Mouse (Mus musculus) olfactory bulb, adult 2 months (tissue): Measurements from ENCODE around the gene Dab2ip. TPM values are rescaled to one million over a fixed set of nuclear protein-coding genes. Genes with fewer than 3 reads are reported as not detected.

ENCODE experiments used
- H3K27ac ChIP-seq: fragments of 200-500 bp; 2 replicates; pipeline ENCODE4 v1.5.1; 2012; ENCODE audit warnings: low read depth, low read length; ENCODE audit not compliant: insufficient read depth
- H3K4me1 ChIP-seq: fragments of 200-500 bp; 2 replicates; pipeline ENCODE4 v1.6.1; 2012; ENCODE audit warnings: low read length; ENCODE audit not compliant: control insufficient read depth, insufficient read depth
- H3K4me3 ChIP-seq: fragments of 200-500 bp; 2 replicates; pipeline ENCODE4 v1.5.1; 2012; ENCODE audit warnings: mild to moderate bottlenecking, low read depth, low read length, moderate library complexity; ENCODE audit not compliant: insufficient read depth
- CTCF ChIP-seq: fragments of 200-500 bp; IDR thresholded peaks from 2 replicates; pipeline ENCODE4 v1.5.1; 2012; ENCODE audit warnings: low read depth, mild to moderate bottlenecking, low read length, moderate library complexity; ENCODE audit not compliant: insufficient read depth
- POLR2A ChIP-seq: fragments of 200-500 bp; IDR thresholded peaks from 2 replicates; pipeline ENCODE4 v1.6.1; 2012; ENCODE audit warnings: mild to moderate bottlenecking, low read depth, low read length, moderate library complexity; ENCODE audit not compliant: insufficient read depth
- WGBS: fragments of 180-500 bp; shearing (Covaris S2); methylation state at CpG from one replicate; pipeline ENCODE4 v1.1.7; 2018; 5-methylcytosine and 5-hydroxymethylcytosine counted together
- polyA plus RNA-seq: library from polyadenylated mRNA; stranded (reverse); fragments of >200 nt; gene quantifications from 2 replicates; pipeline ENCODE4 v1.2.4, GENCODE M21; 2012; ENCODE audit warnings: low replicate concordance; ENCODE audit not compliant: missing spikeins, insufficient read depth, insufficient read length

Gene Dab2ip
- polyA plus RNA-seq, 1 experiment = not detected

DNA sequence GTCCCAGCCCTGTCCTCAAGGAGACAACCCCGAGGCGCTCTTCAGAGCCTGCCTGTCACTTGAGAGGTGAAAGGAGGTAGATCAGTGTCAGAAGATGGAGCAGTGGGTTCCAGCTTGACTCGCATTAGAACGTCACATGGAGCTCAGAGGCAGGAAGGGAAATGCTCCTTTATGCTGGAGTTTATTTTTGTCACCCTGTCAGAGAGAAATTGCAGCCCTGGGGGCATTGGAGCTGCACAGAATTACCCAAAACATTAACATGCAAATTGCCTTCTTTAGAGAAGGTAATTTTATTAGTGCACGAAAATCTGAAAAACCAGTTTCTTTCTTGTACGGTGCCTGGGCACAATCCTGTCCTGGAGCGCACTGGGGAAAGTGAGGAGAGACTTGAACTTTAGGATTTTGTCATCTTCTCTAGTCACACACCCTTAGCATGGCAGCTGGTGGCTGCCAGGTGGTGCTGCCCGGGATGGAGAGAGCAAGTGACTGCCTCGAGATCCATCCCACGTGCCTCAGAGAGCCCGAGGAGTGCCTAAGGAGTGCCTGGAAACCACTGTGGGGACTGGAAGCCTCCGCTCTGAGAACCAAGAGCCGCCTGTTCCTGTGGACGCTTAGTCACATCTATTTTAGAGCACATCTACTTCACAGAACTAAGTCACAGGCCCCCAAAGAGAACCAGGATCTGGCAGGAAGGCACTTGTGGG is 209.9 kb downstream of the Dab2ip start:
- TF ChIP-seq CTCF (no peak), POLR2A (no peak)
- WGBS = 34% methylated on average over 14 of the region's 14 CpGs
- Histone ChIP-seq H3K4me3 (no peak overlapping the region), H3K4me1 (peaks cover 22% of the 10 kb centered on the region), H3K27ac (no peak overlapping the region)

- WGBS = 41% methylated on average over 4 of the region's 4 CpGs
- Histone ChIP-seq H3K27ac (no peak overlapping the region), H3K4me1 (peaks cover 22% of the 10 kb centered on the region), H3K4me3 (no peak overlapping the region)
- no peak for TF ChIP-seq CTCF
Observed at GRCm38 (mm10) chr2:35768538-35769238, 210.6 kb downstream of the Dab2ip start.

GRCm38 (mm10) chr2:35769398-35769797 is 211.3 kb downstream of the Dab2ip start:
- H3K4me3 ChIP-seq = no peak overlapping the region
- H3K4me1 ChIP-seq = peaks cover 22% of the 10 kb centered on the region
- H3K27ac ChIP-seq = no peak overlapping the region
- WGBS = 96% methylated on average over 12 of the region's 12 CpGs
- TF ChIP-seq CTCF = no peak

- 69% methylated on average over 2 of the region's 2 CpGs for WGBS
- no peak overlapping the region for H3K27ac ChIP-seq
- TF ChIP-seq CTCF (no peak), POLR2A (no peak)
- peaks cover 22% of the 10 kb centered on the region for H3K4me1 ChIP-seq
- H3K4me3 ChIP-seq = no peak overlapping the region
Observed at GRCm38 (mm10) chr2:35770541-35770940, 212.5 kb downstream of the Dab2ip start.

- TF ChIP-seq POLR2A = no peak
- TF ChIP-seq CTCF = no peak
- no peak overlapping the region for H3K4me3 ChIP-seq
- WGBS = 61% methylated on average over 5 of the region's 5 CpGs
- H3K4me1 ChIP-seq = no peaks in the 10 kb centered on the region; the same call in 1 of the 2 replicates
- H3K27ac ChIP-seq = no peak overlapping the region
Observed at GRCm38 (mm10) chr2:35775651-35776055, 217.6 kb downstream of the Dab2ip start.

DNA sequence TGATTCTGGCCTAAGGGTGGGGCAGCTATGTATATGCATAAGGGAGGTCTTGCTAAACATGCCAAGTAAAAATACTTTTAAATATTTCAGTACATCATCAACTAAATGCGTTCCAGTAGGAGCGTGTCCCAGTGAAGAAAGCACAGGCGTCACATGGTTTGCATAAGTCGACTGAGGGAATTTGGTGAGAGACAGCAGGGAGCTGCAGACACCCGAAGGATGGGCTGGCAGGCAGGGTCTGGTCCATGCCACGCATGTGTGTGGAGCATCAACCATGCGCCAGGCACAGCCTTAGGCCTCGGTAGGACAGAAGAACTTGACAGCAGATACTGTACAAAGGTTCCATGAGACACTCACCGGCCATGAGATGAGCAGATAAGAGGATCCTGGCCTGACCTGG is 218.9 kb downstream of the Dab2ip start:
- no peak overlapping the region for H3K27ac ChIP-seq
- 92% methylated on average over 9 of the region's 9 CpGs for WGBS
- TF ChIP-seq CTCF = no peak
- TF ChIP-seq POLR2A = no peak
- H3K4me1 ChIP-seq = no peaks in the 10 kb centered on the region; the same call in 1 of the 2 replicates
- H3K4me3 ChIP-seq = no peak overlapping the region

DNA sequence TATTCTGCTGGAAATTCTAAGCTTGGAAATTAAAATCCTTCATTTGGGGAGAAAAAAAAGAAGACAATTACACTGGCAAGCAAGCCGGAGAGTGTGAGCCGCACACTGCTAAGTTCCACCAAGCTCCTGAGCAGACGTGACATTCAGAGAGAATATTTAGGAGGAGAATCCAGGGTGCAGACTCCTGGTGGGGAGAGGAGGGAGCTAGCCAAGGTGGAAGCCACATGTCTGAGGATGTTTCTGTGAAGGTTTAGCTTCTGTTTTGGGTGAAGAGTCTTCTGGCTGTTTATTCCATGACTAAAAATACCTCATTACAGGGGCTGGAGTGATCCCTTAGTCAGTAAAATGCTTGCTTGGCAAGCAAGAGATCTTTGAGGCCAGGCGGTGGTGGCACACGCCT is 221.2 kb downstream of the Dab2ip start:
- no peak overlapping the region for H3K4me3 ChIP-seq
- 92% methylated on average over 5 of the region's 5 CpGs for WGBS
- no peaks in the 10 kb centered on the region; the same call in 1 of the 2 replicates for H3K4me1 ChIP-seq
- H3K27ac ChIP-seq = no peak overlapping the region
- no peak for TF ChIP-seq POLR2A
- TF ChIP-seq CTCF = no peak

Other genes starting within 250 kb of the Dab2ip start
- not detected in 2 replicates for gene Stom, start 221.3 kb upstream of the Dab2ip start, polyA plus RNA-seq
- gene 4930568D16Rik, start 190.5 kb upstream of the Dab2ip start, polyA plus RNA-seq = not detected in 2 replicates
- gene 4930402F06Rik, start 161.1 kb upstream of the Dab2ip start, polyA plus RNA-seq = not detected in 2 replicates
- gene Ggta1, start 95.0 kb upstream of the Dab2ip start, polyA plus RNA-seq = not detected in 2 replicates